47 mouse cellular contexts compared by ENCODE assay signal in genomic region chrX:24012162-24012561, GRCm38 (mm10). TPM values are rescaled to one million over a fixed set of nuclear protein-coding genes. Genes with fewer than 3 reads are reported as not detected.
"Had no signal": no experiment of that assay in that cellular context is flagged by ENCODE, and none has a peak within 500 bp of the region (broad histone marks: within the 10 kb centered on the region; RNA-seq: fewer than 3 reads in every experiment).

No protein-coding gene starts in this region.

- H3K27ac ChIP-seq: limb, embryonic 10.5 days; limb, embryonic 12.5 days; limb, embryonic 13.5 days; limb, embryonic 15.5 days; liver, embryonic 12.5 days; liver, embryonic 13.5 days; liver, embryonic 14.5 days; liver, embryonic 15.5 days; lung, embryonic 15.5 days; macrophage; midbrain, embryonic 10.5 days; midbrain, embryonic 12.5 days; midbrain, embryonic 13.5 days; midbrain, embryonic 15.5 days; neural tube, embryonic 12.5 days had no signal

- H3K4me3 ChIP-seq: limb, embryonic 10.5 days; limb, embryonic 12.5 days; limb, embryonic 13.5 days; limb, embryonic 15.5 days; liver, embryonic 12.5 days; liver, embryonic 13.5 days; liver, embryonic 15.5 days; lung, embryonic 15.5 days; megakaryocyte, embryonic 14.5 days; midbrain, embryonic 10.5 days; midbrain, embryonic 12.5 days; midbrain, embryonic 13.5 days; midbrain, embryonic 15.5 days; myocyte; neural tube, embryonic 12.5 days had no signal

- H3K27me3 ChIP-seq: limb, embryonic 12.5 days; limb, embryonic 13.5 days; limb, embryonic 15.5 days; liver, embryonic 12.5 days; liver, embryonic 13.5 days; liver, embryonic 15.5 days; lung, embryonic 15.5 days; megakaryocyte, embryonic 14.5 days; midbrain, embryonic 12.5 days; midbrain, embryonic 13.5 days; midbrain, embryonic 15.5 days; neural tube, embryonic 12.5 days had no signal

- H3K4me1 ChIP-seq: limb, embryonic 10.5 days; limb, embryonic 12.5 days; limb, embryonic 13.5 days; limb, embryonic 15.5 days; liver, embryonic 12.5 days; liver, embryonic 13.5 days; liver, embryonic 15.5 days; lung, embryonic 15.5 days; megakaryocyte, embryonic 14.5 days; midbrain, embryonic 10.5 days; midbrain, embryonic 12.5 days; midbrain, embryonic 13.5 days; midbrain, embryonic 15.5 days; neural tube, embryonic 12.5 days had no signal

- H3K36me3 ChIP-seq: limb, embryonic 10.5 days; limb, embryonic 12.5 days; limb, embryonic 13.5 days; limb, embryonic 15.5 days; liver, embryonic 12.5 days; liver, embryonic 13.5 days; liver, embryonic 15.5 days; lung, embryonic 15.5 days; midbrain, embryonic 10.5 days; midbrain, embryonic 12.5 days; midbrain, embryonic 13.5 days; midbrain, embryonic 15.5 days; neural tube, embryonic 12.5 days had no signal

- H3K9ac ChIP-seq: limb, embryonic 12.5 days; limb, embryonic 13.5 days; limb, embryonic 15.5 days; liver, embryonic 12.5 days; liver, embryonic 13.5 days; liver, embryonic 14.5 days; liver, embryonic 15.5 days; liver, postnatal 0 days; lung, embryonic 14.5 days; lung, embryonic 15.5 days; midbrain, embryonic 12.5 days; midbrain, embryonic 13.5 days; midbrain, embryonic 15.5 days; neural tube, embryonic 12.5 days had no signal

- H3K9me3 ChIP-seq: limb, embryonic 10.5 days; liver, embryonic 13.5 days; liver, embryonic 15.5 days; lung, embryonic 15.5 days; midbrain, embryonic 12.5 days; midbrain, embryonic 13.5 days; neural tube, embryonic 12.5 days had no signal

- DNase-seq: left cerebral cortex, postnatal 4 days; liver; liver, embryonic 13.5 days; liver, postnatal 0 days; lung, adult 18-20 months; lung, adult 2 months; lung, embryonic 14.5 days; lung, postnatal 10 days; lung, postnatal 14 days; lung, postnatal 36 days; lung, postnatal 4 days; midbrain, embryonic 14.5 days had no signal

RNA-seq across cellular contexts. Expression of gene Gm4985, which starts 53.4 kb away (rescaled TPM):
- total RNA-seq: left cerebral cortex, postnatal 10 days; left cerebral cortex, postnatal 14 days; left cerebral cortex, postnatal 25 days; left cerebral cortex, postnatal 36 days; left cerebral cortex, postnatal 4 days; liver, adult 2 months; megakaryocyte progenitor cell, adult 5-6 weeks; megakaryocyte, adult 5-6 weeks; megakaryocyte-erythroid progenitor cell, adult 5-6 weeks; midbrain, postnatal 0 days; monocyte, adult 5-6 weeks had no signal
- polyA plus RNA-seq: limb, embryonic 10.5 days; limb, embryonic 11.5 days; limb, embryonic 12.5 days; limb, embryonic 13.5 days; limb, embryonic 14.5 days; limb, embryonic 15.5 days; liver, adult 2 months; liver, embryonic 11.5 days; liver, embryonic 12.5 days; liver, embryonic 13.5 days; liver, embryonic 14.5 days; liver, embryonic 15.5 days; liver, embryonic 16.5 days; liver, postnatal 0 days; lung, adult 2 months; lung, embryonic 14.5 days; lung, embryonic 15.5 days; lung, embryonic 16.5 days; lung, postnatal 0 days; macrophage; midbrain, embryonic 10.5 days; midbrain, embryonic 11.5 days; midbrain, embryonic 12.5 days; midbrain, embryonic 13.5 days; midbrain, embryonic 14.5 days; midbrain, embryonic 15.5 days; midbrain, embryonic 16.5 days; midbrain, postnatal 0 days; myocyte; neural tube, embryonic 11.5 days; neural tube, embryonic 12.5 days had no signal
